Mouse (Mus musculus) granulocyte monocyte progenitor cell, adult 5-6 weeks (primary cell): ENCODE measurements at regions not wholly inside any gene's neighbourhood (a gene's known extent, or its start where the extent isn't known, plus 50 kb on each side); places are given as distances from the start of the nearest gene placed in this dataset.

Source experiments
- ATAC-seq: replicated peaks from 2 replicates; pipeline ENCODE4 v1.8.0; 2016; ENCODE audit warnings: mild to moderate bottlenecking, moderate TSS enrichment, inconsistent platforms; ENCODE audit not compliant: poor library complexity, severe bottlenecking

GRCm38 (mm10) chr2:135580051-135580450 lies 78.8 kb upstream of the Plcb4 start:
- ATAC-seq = no peak

GRCm38 (mm10) chr2:135582341-135582740 lies 76.5 kb upstream of the Plcb4 start:
- no peak for ATAC-seq

GRCm38 (mm10) chr2:135606306-135606705 lies 52.5 kb upstream of the Plcb4 start:
- no peak for ATAC-seq
